Mouse (Mus musculus): ENCODE measurements at regions not wholly inside any gene's neighbourhood (a gene's known extent, or its start where the extent isn't known, plus 50 kb on each side); places are given as distances from the start of the nearest gene placed in this dataset.

GRCm38 (mm10) chr9:69588846-69589245, 135.4 kb downstream of the Anxa2 start:
- 83% methylated on average over 4 of the region's 4 CpGs for WGBS

GRCm38 (mm10) chr9:69587096-69587495, 133.7 kb downstream of the Anxa2 start:
- 72% methylated on average over 3 of the region's 3 CpGs for whole genome bisulfite sequencing
- no peaks in the 10 kb centered on the region for H3K4me1 ChIP-seq (ENCODE audit: control insufficient read depth, insufficient read depth, low read length)
- no peak overlapping the region for H3K27ac ChIP-seq (ENCODE audit: insufficient read depth, low read length)

More at GRCm38 (mm10) chr9:69588846-69589245, 135.4 kb downstream of the Anxa2 start:
- no peak for DNase-seq
- no peak overlapping the region for H3K4me3 ChIP-seq (replicated peaks; ENCODE audit: insufficient read depth, low read depth, low read length)
- no peaks in the 10 kb centered on the region for H3K27me3 ChIP-seq (ENCODE audit: control insufficient read depth, insufficient read depth, low read length)
- TF ChIP-seq CTCF (IDR thresholded peaks at IDR 0.05; ENCODE audit: borderline replicate concordance, insufficient read depth, low read depth, low read length) (no peak), POLR2A (IDR thresholded peaks at IDR 0.05; ENCODE audit: borderline replicate concordance, insufficient read depth, low read length) (no peak)
- no peaks in the 10 kb centered on the region for H3K4me1 ChIP-seq (ENCODE audit: control insufficient read depth, insufficient read depth, low read length)
- no peak overlapping the region for H3K27ac ChIP-seq (ENCODE audit: insufficient read depth, low read length)

GRCm38 (mm10) chr9:69581236-69581635, 127.8 kb downstream of the Anxa2 start:
- no peak for TF ChIP-seq POLR2A (IDR thresholded peaks at IDR 0.05; ENCODE audit: borderline replicate concordance, insufficient read depth, low read length)
- Histone ChIP-seq H3K4me3 (replicated peaks; ENCODE audit: insufficient read depth, low read depth, low read length) (no peak overlapping the region), H3K27me3 (ENCODE audit: control insufficient read depth, insufficient read depth, low read length) (no peaks in the 10 kb centered on the region), H3K4me1 (ENCODE audit: control insufficient read depth, insufficient read depth, low read length) (no peaks in the 10 kb centered on the region), H3K27ac (ENCODE audit: insufficient read depth, low read length) (no peak overlapping the region)
- DNase-seq = no peak

More at GRCm38 (mm10) chr9:69587096-69587495, 133.7 kb downstream of the Anxa2 start:
- no peak overlapping the region for H3K4me3 ChIP-seq (replicated peaks; ENCODE audit: insufficient read depth, low read depth, low read length)
- no peak for DNase-seq
- no peaks in the 10 kb centered on the region for H3K27me3 ChIP-seq (ENCODE audit: control insufficient read depth, insufficient read depth, low read length)
- no peak for TF ChIP-seq POLR2A (IDR thresholded peaks at IDR 0.05; ENCODE audit: borderline replicate concordance, insufficient read depth, low read length)
- no peak for TF ChIP-seq CTCF (IDR thresholded peaks at IDR 0.05; ENCODE audit: borderline replicate concordance, insufficient read depth, low read depth, low read length)

- H3K4me1 ChIP-seq (ENCODE audit: control insufficient read depth, insufficient read depth, low read length) = no peaks in the 10 kb centered on the region
- TF ChIP-seq POLR2A (IDR thresholded peaks at IDR 0.05; ENCODE audit: borderline replicate concordance, insufficient read depth, low read length) (no peak), CTCF (IDR thresholded peaks at IDR 0.05; ENCODE audit: borderline replicate concordance, insufficient read depth, low read depth, low read length) (no peak)
- 92% methylated on average over 10 of the region's 10 CpGs for WGBS
- no peak overlapping the region for H3K4me3 ChIP-seq (replicated peaks; ENCODE audit: insufficient read depth, low read depth, low read length)
- H3K27me3 ChIP-seq (ENCODE audit: control insufficient read depth, insufficient read depth, low read length) = no peaks in the 10 kb centered on the region
- no peak for DNase-seq
- no peak overlapping the region for H3K27ac ChIP-seq (ENCODE audit: insufficient read depth, low read length)
Measured at GRCm38 (mm10) chr9:69577661-69578405, 124.4 kb downstream of the Anxa2 start.

GRCm38 (mm10) chr9:69575386-69575785, 122.0 kb downstream of the Anxa2 start:
- no peaks in the 10 kb centered on the region for H3K4me1 ChIP-seq (ENCODE audit: control insufficient read depth, insufficient read depth, low read length)
- WGBS = 83% methylated on average over 14 of the region's 14 CpGs

GRCm38 (mm10) chr9:69568631-69569230, 115.3 kb downstream of the Anxa2 start:
- 25% methylated on average over 13 of the region's 13 CpGs for WGBS
- Histone ChIP-seq H3K27me3 (ENCODE audit: control insufficient read depth, insufficient read depth, low read length) (no peaks in the 10 kb centered on the region), H3K4me3 (replicated peaks; ENCODE audit: insufficient read depth, low read depth, low read length) (no peak overlapping the region), H3K27ac (ENCODE audit: insufficient read depth, low read length) (no peak overlapping the region), H3K4me1 (ENCODE audit: control insufficient read depth, insufficient read depth, low read length) (no peaks in the 10 kb centered on the region)
- no peak for DNase-seq
- no peak for TF ChIP-seq POLR2A (IDR thresholded peaks at IDR 0.05; ENCODE audit: borderline replicate concordance, insufficient read depth, low read length)

More at GRCm38 (mm10) chr9:69575386-69575785, 122.0 kb downstream of the Anxa2 start:
- TF ChIP-seq CTCF (IDR thresholded peaks at IDR 0.05; ENCODE audit: borderline replicate concordance, insufficient read depth, low read depth, low read length) (no peak), POLR2A (IDR thresholded peaks at IDR 0.05; ENCODE audit: borderline replicate concordance, insufficient read depth, low read length) (no peak)
- no peak for DNase-seq
- Histone ChIP-seq H3K27me3 (ENCODE audit: control insufficient read depth, insufficient read depth, low read length) (no peaks in the 10 kb centered on the region), H3K27ac (ENCODE audit: insufficient read depth, low read length) (no peak overlapping the region), H3K4me3 (replicated peaks; ENCODE audit: insufficient read depth, low read depth, low read length) (no peak overlapping the region)

- no peak overlapping the region for H3K27ac ChIP-seq (ENCODE audit: insufficient read depth, low read length)
- no peak for TF ChIP-seq POLR2A (IDR thresholded peaks at IDR 0.05; ENCODE audit: borderline replicate concordance, insufficient read depth, low read length)
- TF ChIP-seq CTCF (IDR thresholded peaks at IDR 0.05; ENCODE audit: borderline replicate concordance, insufficient read depth, low read depth, low read length) = no peak
- no peaks in the 10 kb centered on the region for H3K4me1 ChIP-seq (ENCODE audit: control insufficient read depth, insufficient read depth, low read length)
- 73% methylated on average over 3 of the region's 3 CpGs for WGBS
- H3K4me3 ChIP-seq (replicated peaks; ENCODE audit: insufficient read depth, low read depth, low read length) = no peak overlapping the region
- DNase-seq = no peak
- no peaks in the 10 kb centered on the region for H3K27me3 ChIP-seq (ENCODE audit: control insufficient read depth, insufficient read depth, low read length)
Measured at GRCm38 (mm10) chr9:69568222-69568621, 114.8 kb downstream of the Anxa2 start.

- TF ChIP-seq POLR2A (IDR thresholded peaks at IDR 0.05; ENCODE audit: borderline replicate concordance, insufficient read depth, low read length) (no peak), CTCF (IDR thresholded peaks at IDR 0.05; ENCODE audit: borderline replicate concordance, insufficient read depth, low read depth, low read length) (no peak)
- peak in 1 of 2 experiments; percentile 1 for DNase-seq
- Histone ChIP-seq H3K4me3 (replicated peaks; ENCODE audit: insufficient read depth, low read depth, low read length) (no peak overlapping the region), H3K4me1 (ENCODE audit: control insufficient read depth, insufficient read depth, low read length) (no peaks in the 10 kb centered on the region), H3K27ac (ENCODE audit: insufficient read depth, low read length) (no peak overlapping the region), H3K27me3 (ENCODE audit: control insufficient read depth, insufficient read depth, low read length) (no peaks in the 10 kb centered on the region)
- WGBS = 48% methylated on average over 6 of the region's 6 CpGs
Measured at GRCm38 (mm10) chr9:69566996-69567395, 113.6 kb downstream of the Anxa2 start.
